Mouse (Mus musculus) forebrain, embryonic 13.5 days (tissue): Measurements from ENCODE around the gene Gm21887. TPM values are rescaled to one million over a fixed set of nuclear protein-coding genes. Genes with fewer than 3 reads are reported as not detected.
"Not testable (repeated sequence)": the region's sequence is repeated elsewhere in the genome, so short reads cannot be mapped to it uniquely, and the experiment has no call there.

Experiments used
- ATAC-seq: fragments of 200-750 bp; cut with Nextera tagmentation; 2 replicates; pipeline ENCODE4 v1.8.0; 2017
- H3K27ac ChIP-seq: fragments of 300-500 bp; sonication (generic); 2 replicates; pipeline ENCODE4 v1.5.1; 2015; ENCODE audit warnings: inconsistent platforms, mild to moderate bottlenecking, moderate library complexity
- H3K27me3 ChIP-seq: fragments of 300-500 bp; sonication (generic); 2 replicates; pipeline ENCODE4 v1.6.1; 2015; ENCODE audit warnings: mild to moderate bottlenecking, inconsistent platforms
- H3K36me3 ChIP-seq: fragments of 300-500 bp; sonication (generic); 2 replicates; pipeline ENCODE4 v1.6.1; 2015; ENCODE audit warnings: mild to moderate bottlenecking, inconsistent platforms; ENCODE audit not compliant: poor library complexity, severe bottlenecking
- H3K4me1 ChIP-seq: fragments of 300-500 bp; sonication (generic); 2 replicates; pipeline ENCODE4 v1.6.1; 2015; ENCODE audit warnings: inconsistent platforms
- H3K4me2 ChIP-seq: fragments of 300-500 bp; sonication (generic); 2 replicates; pipeline ENCODE4 v1.6.1; 2015; ENCODE audit warnings: inconsistent platforms, mild to moderate bottlenecking, moderate library complexity
- H3K4me3 ChIP-seq: fragments of 300-500 bp; sonication (generic); 2 replicates; pipeline ENCODE4 v1.5.1; 2015; ENCODE audit warnings: mild to moderate bottlenecking, inconsistent platforms
- H3K9ac ChIP-seq: fragments of 300-500 bp; sonication (generic); 2 replicates; pipeline ENCODE4 v1.6.1; 2015; ENCODE audit warnings: mild to moderate bottlenecking, inconsistent platforms
- H3K9me3 ChIP-seq: fragments of 300-500 bp; sonication (generic); replicated peaks from 2 replicates; pipeline ENCODE4 v1.6.1; 2016; ENCODE audit warnings: inconsistent platforms
- WGBS: fragments of 180-500 bp; shearing (Covaris S2); methylation state at CpG from one replicate; pipeline ENCODE4 v1.1.7; 2015; 5-methylcytosine and 5-hydroxymethylcytosine counted together
- polyA plus RNA-seq: library from polyadenylated mRNA; unstranded; fragments of >200 nt; fragmentation: Nextera tagmentation; extraction: Ambion mirVana; gene quantifications from 2 replicates; pipeline ENCODE4 v1.2.1, GENCODE M21; 2015

Gene Gm21887
- polyA plus RNA-seq, 1 experiment from 2014 or later, result 195 TPM

DNA sequence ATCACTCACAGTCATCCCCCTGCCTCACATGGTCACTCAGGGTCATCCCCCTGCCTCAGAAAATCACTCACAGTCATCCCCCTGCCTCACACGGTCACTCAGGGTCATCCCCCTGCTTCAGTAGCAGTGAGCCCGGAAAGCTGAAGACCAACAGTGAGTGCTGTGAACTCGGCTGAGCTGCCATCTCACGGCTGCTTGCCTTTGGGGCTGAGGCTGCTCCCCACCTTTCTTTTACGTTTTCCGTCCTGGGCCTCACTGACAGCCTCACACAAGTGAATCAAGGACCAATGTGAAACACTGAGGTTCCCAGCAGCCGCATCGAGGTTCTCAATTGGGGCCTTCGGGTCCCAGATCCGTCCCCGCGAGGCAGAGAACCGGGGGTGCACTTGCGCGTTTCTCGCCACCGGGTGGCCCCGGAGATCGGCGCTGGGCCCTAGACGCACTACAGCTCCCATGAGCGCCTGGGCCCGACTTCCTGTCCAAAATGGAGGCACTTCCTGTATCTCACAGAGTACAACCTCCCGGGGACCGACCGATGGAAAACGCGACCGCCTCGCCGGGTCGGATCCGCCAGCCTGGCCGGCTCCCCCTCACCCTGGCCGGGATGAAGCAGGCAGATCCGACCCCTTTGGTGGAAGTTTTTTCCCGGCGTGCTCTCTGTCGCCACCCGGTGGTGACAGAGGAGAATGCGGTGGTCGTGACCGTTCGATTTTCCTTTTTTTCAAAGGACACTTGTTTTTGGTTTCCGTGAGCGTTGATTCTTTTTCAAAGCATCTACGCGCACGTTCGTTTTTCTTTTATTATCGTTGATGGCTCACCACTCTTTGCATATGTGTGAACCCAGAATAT is 22.7 kb upstream of the Gm21887 start:
- Histone ChIP-seq H3K9ac (peak overlapping the region; percentile 27), H3K36me3 (peaks cover 74% of the 10 kb centered on the region), H3K4me2 (peak overlapping the region; percentile 38), H3K4me3 (peak overlapping the region; percentile 21), H3K9me3 (peaks cover 73% of the 10 kb centered on the region), H3K27ac (peak overlapping the region; percentile 40)
- peak; percentile 96 for ATAC-seq
- not testable (repeated sequence) for H3K27me3 ChIP-seq, H3K4me1 ChIP-seq
- 56% methylated on average over 51 of the region's 51 CpGs for WGBS

- peak; percentile 14 for ATAC-seq
- not testable (repeated sequence) for H3K4me2 ChIP-seq, H3K4me3 ChIP-seq, H3K27me3 ChIP-seq, H3K9ac ChIP-seq, H3K27ac ChIP-seq, H3K4me1 ChIP-seq
- WGBS, result 88% methylated on average over 28 of the region's 28 CpGs
- H3K36me3 ChIP-seq, result peaks cover 67% of the 10 kb centered on the region
- peaks cover 66% of the 10 kb centered on the region for H3K9me3 ChIP-seq
Observed at GRCm38 (mm10) chrX:169987368-169987837, 22.1 kb upstream of the Gm21887 start.

DNA sequence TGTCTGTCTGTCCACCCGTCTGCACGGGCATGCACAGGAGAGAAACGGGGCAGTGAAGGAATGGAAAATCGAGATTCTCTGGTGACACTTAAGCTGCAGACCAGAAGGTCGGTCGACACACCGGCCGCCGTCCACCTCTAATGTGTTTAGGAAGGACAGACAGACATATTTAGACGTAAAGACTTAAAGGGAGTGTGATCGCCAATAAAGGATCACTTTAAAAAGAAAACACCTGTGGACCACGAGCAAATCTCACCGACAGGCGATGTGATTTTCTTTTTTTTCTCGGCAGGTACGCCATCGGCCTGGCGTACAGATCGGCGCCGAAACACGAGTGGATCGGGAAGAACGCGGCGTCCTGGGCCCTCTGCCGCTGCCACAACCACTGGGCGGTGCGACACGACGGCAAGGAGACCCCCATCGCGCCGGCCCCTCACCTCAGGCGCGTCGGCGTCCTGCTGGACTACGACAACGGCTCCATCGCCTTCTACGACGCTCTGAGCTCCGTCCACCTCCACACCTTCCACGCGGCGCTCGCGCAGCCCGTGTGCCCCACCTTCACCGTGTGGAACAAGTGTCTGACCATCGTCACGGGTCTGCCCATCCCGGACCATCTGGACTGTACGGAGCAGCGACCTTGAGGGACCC is 20.8 kb upstream of the Gm21887 start:
- Histone ChIP-seq H3K9me3 (peaks cover 54% of the 10 kb centered on the region), H3K4me3 (peak overlapping the region; percentile 1; the same call in 1 of the 2 replicates), H3K36me3 (peaks cover 54% of the 10 kb centered on the region)
- not testable (repeated sequence) for H3K4me1 ChIP-seq, H3K9ac ChIP-seq, H3K4me2 ChIP-seq, ATAC-seq, H3K27ac ChIP-seq, H3K27me3 ChIP-seq
- 93% methylated on average over 56 of the region's 56 CpGs for WGBS

GRCm38 (mm10) chrX:169989219-169989595 is 20.3 kb upstream of the Gm21887 start:
- not testable (repeated sequence) for H3K27me3 ChIP-seq, ATAC-seq, H3K4me1 ChIP-seq, H3K4me2 ChIP-seq, H3K27ac ChIP-seq, H3K9ac ChIP-seq
- WGBS, result 86% methylated on average over 8 of the region's 8 CpGs
- Histone ChIP-seq H3K36me3 (peaks cover 50% of the 10 kb centered on the region), H3K4me3 (peak overlapping the region; percentile 1; the same call in 1 of the 2 replicates), H3K9me3 (peaks cover 50% of the 10 kb centered on the region)

GRCm38 (mm10) chrX:169989691-169990631 is 19.5 kb upstream of the Gm21887 start:
- Histone ChIP-seq H3K9me3 (peaks cover 44% of the 10 kb centered on the region), H3K36me3 (peaks cover 42% of the 10 kb centered on the region)
- not testable (repeated sequence) for H3K4me1 ChIP-seq, H3K9ac ChIP-seq, H3K4me2 ChIP-seq, ATAC-seq, H3K27me3 ChIP-seq, H3K27ac ChIP-seq, H3K4me3 ChIP-seq
- WGBS, result 79% methylated on average over 56 of the region's 56 CpGs

DNA sequence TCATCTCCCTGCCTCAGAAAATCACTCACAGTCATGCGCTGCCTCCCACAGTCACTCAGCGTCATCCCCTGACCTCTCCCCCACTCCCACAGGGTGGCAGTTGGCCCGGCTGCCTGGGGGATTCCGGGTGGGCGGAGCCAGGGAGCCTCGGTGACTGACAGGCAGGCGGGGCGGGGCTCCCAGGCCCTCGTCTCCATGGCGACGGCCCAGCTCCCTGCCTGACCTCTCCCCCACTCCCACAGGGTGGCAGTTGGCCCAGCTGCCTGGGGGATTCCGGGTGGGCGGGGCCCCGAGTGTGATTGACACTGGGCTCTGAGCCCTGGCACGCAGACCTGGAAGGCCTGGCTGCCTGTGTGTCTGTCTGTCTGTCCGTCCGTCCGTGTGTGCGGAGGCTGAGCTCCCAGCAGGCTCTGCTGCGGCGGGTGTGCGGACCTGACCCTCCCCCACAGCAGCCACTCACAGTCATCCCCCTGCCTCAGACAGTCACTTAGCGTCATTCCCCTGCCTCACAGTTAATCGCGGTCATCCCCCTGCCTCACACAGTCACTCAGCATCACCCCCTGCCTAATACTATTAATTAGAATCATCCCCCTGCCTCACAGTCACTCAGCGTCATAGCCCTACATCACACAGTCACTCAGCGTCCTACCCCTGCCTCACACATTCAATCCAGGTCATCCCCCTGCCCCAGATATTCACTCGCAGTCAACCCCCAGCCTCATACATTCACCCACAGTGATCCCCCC is 18.2 kb upstream of the Gm21887 start:
- ATAC-seq, result peak; percentile 11; the same call in 1 of the 2 replicates
- H3K4me2 ChIP-seq, result peak overlapping the region; percentile 35; the same call in 1 of the 2 replicates
- H3K36me3 ChIP-seq, result peaks cover 33% of the 10 kb centered on the region
- H3K9me3 ChIP-seq, result peaks cover 36% of the 10 kb centered on the region
- peak overlapping the region; percentile 24 for H3K4me3 ChIP-seq
- H3K27ac ChIP-seq, H3K4me1 ChIP-seq, H3K27me3 ChIP-seq, H3K9ac ChIP-seq: not testable (repeated sequence)
- WGBS, result 11% methylated on average over 14 of the region's 28 CpGs

GRCm38 (mm10) chrX:169992086-169992930 is 17.2 kb upstream of the Gm21887 start:
- H3K27me3 ChIP-seq, ATAC-seq, H3K27ac ChIP-seq, H3K9ac ChIP-seq, H3K4me3 ChIP-seq, H3K4me2 ChIP-seq, H3K4me1 ChIP-seq: not testable (repeated sequence)
- WGBS, result 12% methylated on average over 6 of the region's 15 CpGs
- peaks cover 30% of the 10 kb centered on the region for H3K9me3 ChIP-seq
- H3K36me3 ChIP-seq, result peaks cover 27% of the 10 kb centered on the region

- H3K9me3 ChIP-seq, result peaks cover 25% of the 10 kb centered on the region
- 54% methylated on average over 3 of the region's 8 CpGs for WGBS
Observed at GRCm38 (mm10) chrX:169992951-169993547, 16.4 kb upstream of the Gm21887 start.

DNA sequence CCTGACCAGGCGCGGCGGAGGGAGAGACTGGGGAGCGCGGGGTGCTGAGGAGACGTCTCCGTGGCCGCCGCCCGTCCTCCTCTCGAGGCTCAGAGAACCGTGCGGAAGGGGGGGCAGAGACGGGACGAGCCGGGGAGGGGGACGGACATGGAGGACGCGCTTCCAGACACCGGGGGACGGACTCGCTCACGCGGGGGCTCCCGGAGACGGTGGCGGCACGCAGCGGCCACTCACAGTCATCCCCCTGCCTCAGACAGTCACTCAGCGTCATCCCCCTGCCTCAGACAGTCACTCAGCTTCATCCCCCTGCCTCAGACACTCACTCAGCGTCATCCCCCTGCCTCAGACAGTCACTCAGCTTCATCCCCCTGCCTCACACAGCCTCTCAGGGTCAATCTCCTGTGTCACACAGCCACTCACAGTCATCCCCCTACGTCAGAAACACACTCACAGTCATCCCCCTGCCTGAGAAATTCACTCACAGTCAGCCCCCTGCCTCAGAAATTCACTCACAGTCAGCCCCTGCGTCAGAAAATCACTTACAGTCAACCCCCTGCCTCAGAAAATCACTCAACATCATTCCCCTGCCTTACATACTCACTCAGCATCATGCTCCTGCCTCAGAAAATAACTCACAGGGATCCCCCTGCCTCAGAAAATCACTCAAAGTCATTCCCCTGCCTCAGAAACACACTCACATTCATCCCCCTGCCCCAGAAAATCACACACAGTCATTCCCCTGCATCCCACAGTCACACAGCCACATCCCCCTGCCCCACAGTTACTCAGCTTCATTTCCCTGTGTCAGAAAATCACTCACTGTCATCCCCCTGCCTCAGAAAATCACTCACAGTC is 15.2 kb upstream of the Gm21887 start:
- peaks cover 17% of the 10 kb centered on the region for H3K9me3 ChIP-seq
- H3K27me3 ChIP-seq, H3K27ac ChIP-seq, H3K4me2 ChIP-seq, H3K4me3 ChIP-seq, H3K9ac ChIP-seq, H3K4me1 ChIP-seq, ATAC-seq: not testable (repeated sequence)
- H3K36me3 ChIP-seq, result peaks cover 15% of the 10 kb centered on the region
- WGBS, result 14% methylated on average over 3 of the region's 33 CpGs

More at GRCm38 (mm10) chrX:169992951-169993547, 16.4 kb upstream of the Gm21887 start:
- H3K4me2 ChIP-seq, H3K4me1 ChIP-seq, H3K4me3 ChIP-seq, H3K27ac ChIP-seq, ATAC-seq, H3K27me3 ChIP-seq, H3K9ac ChIP-seq: not testable (repeated sequence)
- peaks cover 23% of the 10 kb centered on the region for H3K36me3 ChIP-seq
